Mouse (Mus musculus) activated CD4-positive, CD25-positive, alpha-beta regulatory T cell, adult 4 months (primary cell): Measurements from ENCODE around the gene Slc18a2. TPM values are rescaled to one million over a fixed set of nuclear protein-coding genes. Genes with fewer than 3 reads are reported as not detected.

Experiments
- ATAC-seq: one replicate; pipeline ENCODE4 v1.8.0; 2017
- polyA plus RNA-seq, 2 experiments: library from polyadenylated mRNA; unstranded; fragments of 100-300 nt; shearing (Covaris generic); gene quantifications; one replicate each; pipeline ENCODE4 v1.2.1; 2017

The Slc18a2 gene
- 10 to 100 TPM; 12.6 to 19.8 TPM for polyA plus RNA-seq

DNA sequence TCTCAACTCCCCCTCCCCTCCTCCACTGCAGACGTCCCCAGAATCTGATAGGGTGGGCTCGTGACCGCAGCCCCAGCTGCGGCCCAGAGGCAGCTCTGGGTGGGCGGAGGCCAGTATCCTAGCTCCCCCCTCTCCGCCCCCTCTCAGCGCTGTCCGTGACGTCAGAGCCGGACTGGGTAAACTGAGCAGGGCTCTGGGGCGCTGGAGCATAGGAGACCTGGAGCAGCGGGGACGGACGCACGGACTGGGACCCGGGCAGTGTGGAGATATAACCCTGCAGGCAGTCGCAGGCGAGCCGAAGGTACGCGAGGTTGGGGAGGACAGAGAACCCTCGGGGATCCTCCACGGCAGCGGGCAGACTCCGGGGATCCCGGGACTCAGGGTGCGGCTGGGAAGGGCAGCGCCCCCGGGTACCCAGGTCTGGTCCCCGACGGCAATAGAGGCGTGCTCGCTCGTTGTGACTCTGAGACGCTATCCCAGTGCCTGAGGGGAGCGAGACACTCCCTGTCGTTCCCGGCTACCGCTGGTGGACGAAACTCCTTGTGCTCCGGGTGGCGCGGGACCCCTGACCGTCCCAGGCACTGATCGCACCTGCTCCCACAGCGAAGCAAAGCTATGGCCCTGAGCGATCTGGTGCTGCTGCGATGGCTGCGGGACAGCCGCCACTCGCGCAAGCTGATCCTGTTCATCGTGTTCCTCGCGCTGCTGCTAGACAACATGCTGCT is at the start of gene Slc18a2:
TSS of gene Slc18a2 (plus strand) at position 179 of the 725 bp plus-strand sequence.
- ATAC-seq = no peak

- no peak for ATAC-seq
These were observed 43.8 kb upstream of the Slc18a2 start for GRCm38 (mm10) chr19:59216891-59217290.

- no peak for ATAC-seq
These were observed 41.7 kb upstream of the Slc18a2 start, which contains the start of gene Kcnk18 for GRCm38 (mm10) chr19:59218991-59219390. Gene Kcnk18 (plus strand): TSS chr19:59219214.

DNA sequence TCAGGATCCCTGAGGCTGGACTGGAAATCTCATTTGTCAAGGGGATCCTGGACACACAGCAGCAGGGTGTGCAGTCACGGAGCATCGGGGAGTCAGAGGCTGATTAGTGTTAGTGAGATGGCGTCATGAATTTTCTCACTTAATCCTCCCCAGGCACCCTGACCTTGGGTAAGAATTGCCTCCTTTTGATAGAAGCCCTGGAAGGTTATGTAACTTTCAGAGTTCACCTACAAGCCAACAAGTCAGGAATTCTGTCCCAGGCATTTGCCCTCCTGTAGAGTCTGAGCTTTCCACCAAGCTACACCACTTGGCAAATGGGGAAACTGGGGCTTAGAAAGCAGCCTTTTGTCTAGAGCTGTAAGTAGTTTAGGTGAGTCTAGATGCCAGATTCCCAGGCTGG is 39.6 kb upstream of the Slc18a2 start:
- ATAC-seq = no peak

- no peak for ATAC-seq
These were observed 32.3 kb upstream of the Slc18a2 start for GRCm38 (mm10) chr19:59228376-59228775.

DNA sequence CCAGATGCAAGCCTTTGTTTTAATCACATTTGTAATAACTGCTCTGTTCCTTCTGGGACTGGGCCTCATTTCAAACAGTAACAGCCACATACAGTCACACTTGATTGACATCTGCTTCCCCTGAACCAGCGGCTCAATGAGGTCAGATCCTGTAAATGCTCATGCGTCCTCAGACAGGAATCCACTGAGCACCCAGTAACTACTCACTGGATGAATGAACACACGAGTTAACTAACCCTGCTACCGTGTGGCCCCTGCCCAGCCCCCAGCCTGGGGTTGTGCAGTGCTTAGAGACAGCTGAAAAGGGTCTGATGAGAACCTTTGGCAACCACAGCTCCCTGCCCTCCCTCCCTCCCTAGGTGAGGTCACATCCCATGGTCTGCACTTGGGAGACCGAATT is 27.9 kb upstream of the Slc18a2 start:
- no peak for ATAC-seq

GRCm38 (mm10) chr19:59235001-59235400 is 25.7 kb upstream of the Slc18a2 start:
- no peak for ATAC-seq

DNA sequence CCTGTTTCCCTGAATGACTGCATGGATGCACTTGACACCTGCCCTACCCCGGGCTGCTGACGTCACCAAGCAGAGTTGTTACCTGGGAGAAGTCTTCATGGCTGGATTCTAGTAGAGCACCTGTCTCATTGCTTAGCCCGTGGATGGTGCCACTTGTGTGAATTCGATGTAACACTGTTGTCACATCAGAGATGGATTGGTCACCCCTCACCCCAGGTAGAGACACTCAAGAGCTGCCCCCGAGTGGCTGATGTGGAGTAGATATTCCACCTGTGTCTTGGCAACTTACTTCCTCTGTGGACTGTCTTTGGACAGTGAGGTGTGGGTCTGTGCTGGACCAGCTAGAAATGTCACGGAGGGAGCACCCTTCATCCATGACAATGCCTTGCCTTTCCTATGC is 24.6 kb upstream of the Slc18a2 start:
- no peak for ATAC-seq

- no peak for ATAC-seq
These were observed 22.1 kb upstream of the Slc18a2 start for GRCm38 (mm10) chr19:59238630-59239029.

DNA sequence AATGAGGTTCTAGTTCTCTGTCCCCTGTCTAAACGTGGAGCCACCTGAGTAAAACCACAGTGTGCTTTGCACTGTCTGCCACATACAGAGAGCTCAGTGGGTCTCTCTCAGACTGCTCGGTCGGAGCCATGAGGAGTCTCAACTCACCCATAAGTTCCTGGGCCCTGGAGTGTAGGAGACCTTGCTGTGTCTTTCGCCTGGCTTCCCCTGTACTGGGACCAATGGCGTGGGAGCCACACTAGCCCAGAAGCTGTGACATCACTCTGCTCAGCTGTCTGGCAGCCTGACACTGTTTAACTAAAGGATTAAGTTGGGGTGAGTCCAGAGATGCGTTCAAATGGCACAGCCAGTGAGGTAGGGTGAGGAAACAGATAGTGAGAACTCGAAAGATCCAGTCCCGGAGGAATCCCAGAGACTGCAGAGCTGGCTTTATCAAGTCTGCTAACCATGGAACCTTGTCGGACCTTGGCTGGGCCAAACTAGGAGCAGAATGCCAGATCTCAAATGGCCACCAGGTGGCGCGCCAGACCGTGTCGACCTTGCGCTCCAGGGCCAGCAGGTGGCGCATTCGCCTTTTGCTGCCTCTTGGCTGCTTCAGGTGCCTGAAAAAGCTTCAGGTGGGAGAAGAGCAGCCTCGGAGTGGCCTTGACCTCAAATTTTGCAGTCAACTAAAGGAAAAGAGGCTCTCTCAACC is 21.4 kb upstream of the Slc18a2 start:
- peak; percentile 82 for ATAC-seq

DNA sequence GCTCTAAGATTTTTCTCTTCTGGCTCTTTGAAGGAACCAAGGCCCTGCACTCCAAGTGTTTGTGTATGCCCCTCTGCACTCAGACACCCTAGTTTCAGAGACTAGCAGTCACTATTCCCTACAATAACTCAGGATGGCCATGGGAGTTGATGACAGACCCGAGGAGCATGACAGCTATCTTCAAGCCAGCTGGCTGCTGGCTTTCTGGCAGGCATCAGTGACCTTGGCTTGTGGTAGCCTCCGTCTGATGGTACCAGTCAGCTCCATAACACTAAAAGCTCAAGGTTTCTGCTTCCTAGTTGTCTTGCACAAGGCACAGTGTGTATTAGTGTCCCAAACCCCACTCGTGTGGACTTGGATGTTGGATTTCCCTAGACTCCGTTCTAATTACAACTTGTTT is 18.7 kb upstream of the Slc18a2 start:
- no peak for ATAC-seq

GRCm38 (mm10) chr19:59243057-59243456 is 17.6 kb upstream of the Slc18a2 start:
- no peak for ATAC-seq

DNA sequence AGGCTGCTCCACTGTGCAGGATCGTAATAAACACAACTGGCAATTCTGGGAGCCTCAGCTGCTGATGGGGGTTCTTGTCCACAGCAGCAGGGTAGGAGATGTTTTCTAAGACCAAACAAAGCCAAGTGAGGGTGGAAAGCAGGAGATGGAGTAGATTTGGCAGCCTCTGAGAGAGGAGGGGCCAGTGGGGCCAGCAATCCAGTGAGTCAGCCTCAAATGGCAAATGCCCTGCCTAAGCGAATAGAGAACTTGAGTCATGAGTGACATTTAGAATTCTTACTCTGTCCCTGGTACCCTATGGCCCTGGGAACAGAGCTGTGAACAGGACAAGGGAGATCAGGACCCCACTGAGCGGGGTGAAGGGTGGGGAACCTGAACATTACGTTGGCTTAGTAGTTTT is 12.6 kb upstream of the Slc18a2 start:
- ATAC-seq = no peak

DNA sequence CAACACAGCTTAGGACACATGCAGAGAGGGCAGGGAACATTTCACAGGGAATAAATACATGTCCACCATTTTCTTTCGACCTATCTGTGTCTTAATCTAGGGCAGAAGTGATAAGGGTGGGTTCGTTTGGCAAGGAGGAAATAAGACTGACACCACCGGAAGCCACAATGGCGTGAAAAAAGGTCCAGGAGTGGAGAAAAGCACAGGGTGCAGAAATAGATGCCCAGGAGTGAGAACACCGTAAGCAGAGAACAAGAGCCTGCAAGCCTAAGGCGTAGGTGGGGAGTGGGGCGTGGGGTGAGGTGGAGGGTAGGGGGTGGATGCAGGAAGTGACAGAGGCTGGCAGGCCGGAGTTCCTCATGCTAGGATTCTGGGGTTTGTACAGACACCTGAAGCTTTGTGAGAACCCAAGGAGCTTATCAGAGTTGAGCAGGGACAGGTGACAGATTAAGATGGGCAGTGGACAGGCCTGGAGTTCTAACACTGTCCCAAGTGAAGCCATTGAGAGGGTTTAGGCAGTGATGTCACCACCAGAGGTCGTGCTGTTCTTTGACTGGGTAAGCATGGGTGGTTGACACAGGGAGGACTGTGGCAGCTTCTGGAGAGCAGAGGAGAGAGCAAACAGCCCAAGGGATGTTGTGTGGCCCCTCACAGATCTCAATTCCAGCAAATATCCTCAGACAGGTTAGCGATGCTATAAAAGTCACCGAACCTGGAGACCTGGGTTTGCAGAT is 12.0 kb upstream of the Slc18a2 start:
- ATAC-seq = peak; percentile 69

GRCm38 (mm10) chr19:59252651-59253050 is 8.0 kb upstream of the Slc18a2 start:
- no peak for ATAC-seq

DNA sequence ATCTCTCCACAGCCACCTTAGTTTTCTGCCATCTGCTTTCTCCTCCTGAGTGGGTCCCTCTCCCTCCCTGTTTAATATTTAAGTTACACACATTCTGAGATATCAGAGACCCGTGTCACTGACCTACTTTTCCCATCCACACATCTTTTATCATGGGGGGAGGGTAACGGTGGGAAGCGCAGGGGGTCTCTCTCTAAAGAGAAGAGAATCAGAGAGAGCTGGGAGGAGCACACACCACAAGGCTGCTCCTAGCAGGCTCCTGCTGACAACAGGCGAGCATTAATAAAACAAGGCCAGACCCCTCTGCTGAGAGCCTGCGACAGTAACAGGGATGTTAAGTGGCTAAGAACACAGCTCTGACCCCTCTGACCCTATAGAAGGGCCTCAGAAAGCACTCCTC is 1.1 kb upstream of the Slc18a2 start:
- ATAC-seq = no peak

DNA sequence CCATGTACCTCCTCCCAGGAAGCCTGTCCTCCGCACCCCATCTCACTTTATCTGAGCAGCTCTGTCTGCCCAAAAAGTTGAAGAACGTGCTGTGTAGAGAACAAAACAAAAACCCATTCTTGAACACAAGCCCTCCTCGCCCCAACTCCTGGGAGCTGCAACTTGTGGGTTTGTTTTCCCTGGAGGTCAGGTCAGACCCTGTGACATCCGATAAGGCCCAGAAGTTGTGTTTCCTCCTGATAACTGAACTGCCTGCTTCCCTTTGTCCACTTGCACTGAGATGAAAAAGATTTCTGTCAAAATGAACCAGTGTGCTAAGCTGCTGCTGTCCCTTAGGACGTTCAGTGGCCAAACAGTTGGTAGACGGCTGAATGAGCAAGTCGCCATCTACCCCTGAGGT is 908 bp downstream of the Slc18a2 start:
- no peak for ATAC-seq

DNA sequence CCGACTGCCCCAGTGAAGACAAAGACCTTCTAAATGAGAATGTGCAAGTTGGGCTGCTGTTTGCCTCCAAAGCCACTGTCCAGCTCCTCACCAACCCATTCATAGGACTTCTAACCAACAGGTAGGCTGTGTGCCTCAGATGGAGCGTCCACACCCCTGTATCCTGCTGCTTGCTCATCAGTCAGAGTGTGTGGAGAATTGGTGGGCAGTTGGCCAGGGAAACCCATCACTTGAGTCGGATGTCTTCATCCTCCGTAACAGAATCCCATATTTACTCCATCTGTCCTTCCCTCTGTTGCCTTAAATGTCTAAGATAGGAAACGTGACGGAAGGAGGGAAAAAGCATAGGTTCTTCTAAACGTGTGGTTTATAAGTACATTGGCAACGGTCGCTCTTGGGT is 2.5 kb downstream of the Slc18a2 start:
- no peak for ATAC-seq

DNA sequence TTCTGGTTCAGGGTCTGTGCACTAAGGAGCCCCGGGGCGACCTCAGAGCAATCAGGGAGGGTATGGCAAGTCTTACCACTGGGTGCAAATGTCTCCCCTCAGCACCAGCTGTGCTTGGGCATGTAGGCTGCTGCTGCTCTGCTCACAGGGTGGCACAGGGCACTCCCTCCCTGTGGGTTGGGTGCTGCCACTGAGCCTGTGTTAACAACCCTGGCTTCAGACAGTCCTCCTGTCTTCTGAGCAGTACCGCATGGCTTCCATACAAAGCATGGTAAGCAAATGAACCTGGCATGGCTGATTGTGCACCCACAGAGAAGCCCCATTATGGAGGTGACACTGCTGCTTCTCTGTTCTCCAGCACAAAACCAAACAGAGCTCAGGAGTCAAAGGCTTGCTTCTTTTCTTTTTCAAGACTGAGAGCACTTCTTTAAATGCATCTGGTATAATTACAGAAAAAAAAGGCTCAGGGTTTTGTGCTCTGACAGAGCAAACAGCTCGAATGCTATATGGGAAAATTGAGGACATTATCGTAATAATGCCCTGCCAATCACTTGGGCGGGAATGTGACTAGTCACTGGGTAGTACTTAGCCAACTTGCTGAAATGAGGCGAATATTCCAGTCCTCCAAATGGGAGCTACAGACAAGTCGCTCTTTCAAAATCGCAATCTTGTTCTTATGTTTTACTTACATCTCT is 4.3 kb downstream of the Slc18a2 start:
- no peak for ATAC-seq

GRCm38 (mm10) chr19:59265907-59266306 is 5.2 kb downstream of the Slc18a2 start:
- no peak for ATAC-seq

DNA sequence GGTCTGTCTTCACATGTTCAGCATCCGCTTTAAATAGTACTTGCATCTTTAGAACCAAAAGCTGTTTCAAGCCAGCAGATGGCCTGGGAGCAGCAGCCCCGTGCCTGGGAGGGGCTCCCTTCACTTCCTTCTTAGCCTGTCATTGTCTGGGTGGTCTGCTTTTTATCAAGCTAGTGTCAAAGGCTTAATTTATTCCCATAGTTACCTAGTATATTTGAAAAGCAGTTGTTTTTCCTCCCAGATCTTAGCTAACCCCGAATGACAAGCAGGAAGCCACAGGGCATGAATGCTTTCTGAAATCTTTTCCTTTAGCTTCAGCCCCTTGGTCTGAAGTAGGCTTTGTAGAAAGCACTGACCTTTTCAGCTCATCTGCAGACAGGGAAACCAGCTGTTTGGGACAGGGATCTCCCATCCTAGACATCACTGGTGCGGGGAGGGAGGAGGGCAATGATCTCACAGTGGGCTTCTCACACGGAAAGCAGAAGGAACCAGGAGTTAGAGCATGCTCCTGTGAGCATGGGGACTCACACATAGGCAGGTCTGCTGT is 6.8 kb downstream of the Slc18a2 start:
- ATAC-seq = no peak

DNA sequence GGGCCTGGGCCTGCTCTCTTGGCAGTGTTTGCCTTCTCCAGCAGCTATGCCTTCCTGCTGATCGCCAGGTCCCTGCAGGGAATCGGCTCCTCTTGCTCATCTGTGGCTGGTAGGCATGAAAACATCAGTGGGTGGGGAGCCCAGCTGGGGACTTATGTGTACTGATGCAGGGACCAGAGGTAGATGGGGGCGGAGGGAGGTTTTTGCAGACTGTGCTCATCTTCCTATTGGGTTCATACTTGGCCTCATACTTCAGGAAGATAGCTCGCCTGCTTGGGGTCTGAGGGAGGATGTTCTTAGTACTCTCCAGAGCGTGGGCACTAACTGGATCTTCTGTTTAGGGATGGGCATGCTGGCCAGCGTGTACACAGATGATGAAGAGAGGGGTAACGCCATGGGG is 12.5 kb downstream of the Slc18a2 start:
- no peak for ATAC-seq

GRCm38 (mm10) chr19:59276354-59276753 is 15.7 kb downstream of the Slc18a2 start:
- no peak for ATAC-seq
